Mouse (Mus musculus): Measurements from ENCODE around the gene Igf2bp3.

Igf2bp3 gene

GRCm38 (mm10) chr6:49073304-49074116 is 141.2 kb downstream of the Igf2bp3 start, which contains the start of gene Malsu1:
Gene Malsu1, plus strand, starts transcription at chr6:49073795.
- DNase-seq (ENCODE audit: low read depth, low spot score) = peak; percentile 87

GRCm38 (mm10) chr6:49068361-49068760 is 146.4 kb downstream of the Igf2bp3 start:
- no peak for DNase-seq (ENCODE audit: low read depth, low spot score)

- DNase-seq (ENCODE audit: low read depth, low spot score) = peak; percentile 54
Measured at GRCm38 (mm10) chr6:49057053-49058021, 157.4 kb downstream of the Igf2bp3 start.

GRCm38 (mm10) chr6:49056009-49056408 is 158.7 kb downstream of the Igf2bp3 start:
- no peak for DNase-seq (ENCODE audit: low read depth, low spot score)

GRCm38 (mm10) chr6:49055256-49055733 is 159.5 kb downstream of the Igf2bp3 start:
- DNase-seq (ENCODE audit: low read depth, low spot score) = no peak

GRCm38 (mm10) chr6:49052191-49052590 is 162.6 kb downstream of the Igf2bp3 start:
- no peak for DNase-seq (ENCODE audit: low read depth, low spot score)

GRCm38 (mm10) chr6:49050677-49051410 is 163.9 kb downstream of the Igf2bp3 start:
- peak; percentile 36 for DNase-seq (ENCODE audit: low read depth, low spot score)

GRCm38 (mm10) chr6:49048395-49048794 is 166.4 kb downstream of the Igf2bp3 start:
- no peak for DNase-seq (ENCODE audit: low read depth, low spot score)

- no peak for DNase-seq (ENCODE audit: low read depth, low spot score)
Measured at GRCm38 (mm10) chr6:49047848-49048247, 166.9 kb downstream of the Igf2bp3 start.

GRCm38 (mm10) chr6:49046976-49047375 is 167.8 kb downstream of the Igf2bp3 start:
- no peak for DNase-seq (ENCODE audit: low read depth, low spot score)

- no peak for DNase-seq (ENCODE audit: low read depth, low spot score)
Measured at GRCm38 (mm10) chr6:49046502-49046901, 168.3 kb downstream of the Igf2bp3 start.

- peak; percentile 21 for DNase-seq (ENCODE audit: low read depth, low spot score)
Measured at GRCm38 (mm10) chr6:49039470-49040180, 175.1 kb downstream of the Igf2bp3 start.

GRCm38 (mm10) chr6:49037268-49037662 is 177.5 kb downstream of the Igf2bp3 start:
- DNase-seq (ENCODE audit: low read depth, low spot score) = no peak

GRCm38 (mm10) chr6:49036275-49037267 is 178.2 kb downstream of the Igf2bp3 start, which contains the start of gene Gpnmb:
Gene Gpnmb, plus strand, starts transcription at chr6:49036546.
- DNase-seq (ENCODE audit: low read depth, low spot score) = no peak

All from retina, postnatal 7 days (tissue).